Mouse (Mus musculus): ENCODE data around the gene Cpeb4. TPM values are rescaled to one million over a fixed set of nuclear protein-coding genes. Genes with fewer than 3 reads are reported as not detected.
"Not testable (repeated sequence)": the region's sequence is repeated elsewhere in the genome, so short reads cannot be mapped to it uniquely, and the experiment has no call there.

Cpeb4 gene
- polyA plus RNA-seq, 1 experiment: 53.5 TPM

DNA sequence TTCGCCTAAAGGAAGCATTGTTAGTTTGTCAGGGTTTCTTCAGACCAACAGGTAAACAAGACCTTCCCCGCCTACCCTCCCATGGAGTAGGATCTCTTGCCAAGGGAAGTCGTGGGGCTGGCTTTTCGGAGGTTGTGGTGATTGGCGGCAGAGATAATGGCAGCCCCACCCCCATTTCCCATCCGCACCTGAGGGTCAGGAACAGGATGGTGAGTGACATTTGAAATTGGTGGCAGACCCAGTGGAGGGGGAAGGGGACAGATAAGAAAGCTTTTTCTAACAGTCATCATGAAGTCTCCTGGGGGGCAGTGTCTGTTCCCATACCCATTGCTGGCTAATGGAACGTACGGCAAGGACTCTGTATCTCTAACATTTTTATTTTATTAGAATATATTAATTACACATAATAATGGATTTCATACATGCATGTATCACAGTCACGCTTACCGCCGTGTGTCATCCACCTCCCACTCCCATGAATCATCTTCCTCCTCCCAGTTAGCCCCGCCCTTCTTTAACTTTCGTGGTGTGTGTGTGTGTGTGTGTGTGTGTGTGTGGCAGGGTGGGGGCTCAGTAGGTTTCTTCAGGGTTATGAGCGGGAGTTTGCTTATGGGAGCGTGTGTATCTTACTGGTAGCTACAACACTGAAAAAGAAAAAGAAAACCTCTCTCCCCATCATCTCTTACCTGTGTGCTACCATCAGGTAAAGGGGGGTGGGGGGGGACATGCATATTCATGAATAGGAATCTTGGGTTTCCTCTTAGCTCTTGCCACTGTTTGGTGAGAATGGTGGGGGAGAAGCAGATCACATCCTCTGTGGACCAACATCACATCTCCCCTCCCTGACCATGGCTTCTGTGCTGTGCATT is 76.7 kb downstream of the Cpeb4 start:
- no peaks in the 10 kb centered on the region for H3K4me1 ChIP-seq (ENCODE audit: control insufficient read depth, insufficient read depth, low read length)
- TF ChIP-seq CTCF (IDR thresholded peaks at IDR 0.05; ENCODE audit: extremely low read depth, insufficient read depth, low read length) (no peak), POLR2A (IDR thresholded peaks at IDR 0.05; ENCODE audit: extremely low read depth, insufficient read depth, low read length) (no peak)
- H3K27ac ChIP-seq (ENCODE audit: insufficient read depth, low read length): no peak overlapping the region
- H3K4me3 ChIP-seq (ENCODE audit: insufficient read depth, low read length): peak overlapping the region; percentile 36

DNA sequence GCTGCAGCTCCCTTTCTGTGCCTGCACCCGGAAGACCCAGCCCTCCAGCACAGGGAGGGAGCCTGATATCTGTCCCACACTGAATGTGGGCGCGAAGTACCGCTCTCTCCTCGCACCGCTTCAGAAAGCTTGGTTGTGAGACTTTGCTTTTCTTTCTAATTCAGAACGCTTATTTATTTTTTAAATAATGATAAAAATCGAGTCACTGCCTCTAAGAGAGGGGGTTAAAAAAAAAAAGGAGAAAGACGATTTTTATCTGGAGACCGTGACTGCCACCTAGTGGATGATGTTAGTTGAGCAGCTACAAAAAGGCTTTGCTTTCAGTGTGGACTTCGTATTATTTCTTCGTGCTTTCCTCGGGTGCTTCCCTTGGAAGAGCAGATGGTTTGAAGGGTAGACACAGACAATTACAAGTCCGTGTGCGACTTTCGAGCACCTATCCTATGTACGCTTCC is 77.3 kb downstream of the Cpeb4 start:
- no peak overlapping the region for H3K27ac ChIP-seq (ENCODE audit: insufficient read depth, low read length)
- H3K4me3 ChIP-seq (ENCODE audit: insufficient read depth, low read length): peak overlapping the region; percentile 36
- no peaks in the 10 kb centered on the region for H3K4me1 ChIP-seq (ENCODE audit: control insufficient read depth, insufficient read depth, low read length)
- TF ChIP-seq CTCF (IDR thresholded peaks at IDR 0.05; ENCODE audit: extremely low read depth, insufficient read depth, low read length) (peak; percentile 52; the same call in 1 of the 2 replicates), POLR2A (IDR thresholded peaks at IDR 0.05; ENCODE audit: extremely low read depth, insufficient read depth, low read length) (no peak)

DNA sequence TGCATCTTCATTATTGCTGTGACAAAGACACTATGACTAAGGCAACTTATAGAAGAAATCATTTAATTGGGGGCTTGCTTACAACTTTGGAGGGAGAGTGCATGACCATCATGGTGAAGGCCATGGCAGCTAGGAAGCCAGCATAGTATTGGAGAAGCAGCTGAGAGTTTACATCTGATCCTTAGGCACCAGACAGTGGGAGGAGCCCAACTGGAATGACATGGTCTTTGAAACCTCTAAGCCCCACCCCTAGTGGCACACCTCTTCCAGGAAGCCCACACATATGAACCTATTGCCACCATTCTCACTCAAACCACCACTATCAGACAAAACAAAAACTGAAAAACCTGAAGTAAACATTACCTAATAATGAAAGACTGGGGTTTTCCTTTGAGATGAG is 88.1 kb downstream of the Cpeb4 start:
- H3K4me3 ChIP-seq (ENCODE audit: insufficient read depth, low read length): no peak overlapping the region
- TF ChIP-seq CTCF (IDR thresholded peaks at IDR 0.05; ENCODE audit: extremely low read depth, insufficient read depth, low read length): no peak
- TF ChIP-seq POLR2A (IDR thresholded peaks at IDR 0.05; ENCODE audit: extremely low read depth, insufficient read depth, low read length): no peak
- H3K27ac ChIP-seq (ENCODE audit: insufficient read depth, low read length): no peak overlapping the region
- H3K4me1 ChIP-seq (ENCODE audit: control insufficient read depth, insufficient read depth, low read length): no peaks in the 10 kb centered on the region

DNA sequence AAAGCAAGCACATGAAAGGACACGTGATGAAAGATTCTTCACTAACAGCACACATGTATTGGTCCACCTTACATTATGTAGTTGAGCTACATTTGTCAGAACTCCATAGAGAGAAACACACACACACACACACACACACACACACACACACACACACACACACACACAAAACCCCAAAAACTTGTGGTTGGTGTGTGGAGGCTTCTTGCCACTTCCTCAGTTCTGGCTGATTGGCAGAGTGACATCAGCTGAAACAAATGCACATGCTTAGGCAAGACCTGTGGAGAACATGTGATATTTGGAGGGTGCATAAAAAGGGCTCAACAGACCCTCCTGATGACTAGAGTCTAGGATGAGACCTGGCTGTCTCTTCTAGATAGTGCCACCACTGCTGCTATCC is 92.0 kb downstream of the Cpeb4 start:
- H3K4me1 ChIP-seq (ENCODE audit: control insufficient read depth, insufficient read depth, low read length): no peaks in the 10 kb centered on the region
- no peak overlapping the region for H3K4me3 ChIP-seq (ENCODE audit: insufficient read depth, low read length)
- no peak for TF ChIP-seq POLR2A (IDR thresholded peaks at IDR 0.05; ENCODE audit: extremely low read depth, insufficient read depth, low read length)
- TF ChIP-seq CTCF (IDR thresholded peaks at IDR 0.05; ENCODE audit: extremely low read depth, insufficient read depth, low read length): no peak
- H3K27ac ChIP-seq (ENCODE audit: insufficient read depth, low read length): no peak overlapping the region

DNA sequence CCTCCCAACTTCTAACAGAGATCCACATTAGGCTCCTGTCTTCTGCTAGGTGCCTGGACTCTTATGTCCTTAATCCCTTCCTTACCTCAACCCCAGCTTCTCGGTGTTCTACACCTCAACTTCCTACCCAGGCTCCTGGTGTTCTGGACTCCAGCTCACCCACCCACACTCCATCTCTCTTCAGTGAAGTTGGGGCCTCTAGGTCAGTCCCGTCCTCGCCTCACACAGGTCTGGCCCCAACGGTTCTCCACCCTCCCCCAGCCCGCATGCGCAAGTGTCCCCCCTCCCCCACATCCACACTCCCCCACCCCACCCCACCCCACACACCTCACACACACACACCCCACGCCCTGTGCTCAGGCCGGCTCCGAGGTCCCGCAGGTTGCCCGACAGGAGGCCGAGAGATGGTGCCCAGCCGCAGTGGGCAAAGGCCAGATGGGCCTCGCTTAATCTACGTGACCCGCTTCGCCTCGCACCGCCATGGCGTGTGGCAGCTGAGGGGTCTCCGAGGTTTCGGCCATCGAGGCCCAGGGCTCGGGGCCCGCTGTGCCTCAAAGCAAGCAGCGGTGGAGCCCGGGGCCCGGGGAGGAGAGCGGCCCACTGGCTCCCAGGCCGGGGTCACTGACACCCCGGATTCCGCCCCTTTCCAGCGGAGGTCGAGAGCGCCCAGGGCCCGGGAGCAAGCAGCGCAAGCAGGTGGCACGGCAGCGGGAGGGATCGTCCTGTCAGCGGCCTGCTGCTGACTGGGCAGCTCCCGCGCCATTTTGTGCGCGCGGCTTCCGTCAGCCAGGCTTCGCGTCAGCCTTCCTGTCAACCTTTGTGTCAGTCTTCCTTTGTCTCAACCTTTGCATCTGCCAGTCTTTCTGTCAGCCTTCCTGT is 93.5 kb downstream of the Cpeb4 start, which contains the start of gene 4930524B15Rik:
4930524B15Rik (plus strand) TSS at position 337 of the 879 bp plus-strand sequence.
- Histone ChIP-seq H3K4me3 (ENCODE audit: insufficient read depth, low read length) (peak within 1 kb of the TSS; percentile 13; the same call in 1 of the 2 replicates), H3K27ac (ENCODE audit: insufficient read depth, low read length) (no peak within 1 kb of the TSS), H3K4me1 (ENCODE audit: control insufficient read depth, insufficient read depth, low read length) (no peaks in the 10 kb centered on the region)
- TF ChIP-seq CTCF (IDR thresholded peaks at IDR 0.05; ENCODE audit: extremely low read depth, insufficient read depth, low read length): no peak
- TF ChIP-seq POLR2A (IDR thresholded peaks at IDR 0.05; ENCODE audit: extremely low read depth, insufficient read depth, low read length): no peak

DNA sequence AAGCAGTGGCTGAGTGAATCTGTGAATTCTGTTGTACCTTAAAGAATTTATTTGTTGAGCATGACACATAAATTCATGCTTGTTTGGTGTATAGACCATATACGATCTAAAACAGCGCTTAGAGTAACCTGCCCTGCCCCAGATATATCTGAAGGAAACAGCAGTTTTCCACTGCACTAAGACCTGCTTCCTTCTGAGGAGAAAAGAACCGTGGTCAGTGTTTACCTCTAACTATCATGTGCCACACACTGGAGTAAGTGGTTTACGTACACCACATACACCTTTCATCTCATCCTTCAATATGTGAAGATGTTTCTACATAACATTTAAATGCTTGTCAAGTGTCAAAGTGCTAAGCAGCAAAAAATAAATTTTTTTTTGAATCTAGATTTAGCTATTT is 102.1 kb downstream of the Cpeb4 start:
- H3K4me1 ChIP-seq (ENCODE audit: control insufficient read depth, insufficient read depth, low read length): no peaks in the 10 kb centered on the region
- no peak overlapping the region for H3K4me3 ChIP-seq (ENCODE audit: insufficient read depth, low read length)
- no peak overlapping the region for H3K27ac ChIP-seq (ENCODE audit: insufficient read depth, low read length)
- no peak for TF ChIP-seq CTCF (IDR thresholded peaks at IDR 0.05; ENCODE audit: extremely low read depth, insufficient read depth, low read length)
- no peak for TF ChIP-seq POLR2A (IDR thresholded peaks at IDR 0.05; ENCODE audit: extremely low read depth, insufficient read depth, low read length)

DNA sequence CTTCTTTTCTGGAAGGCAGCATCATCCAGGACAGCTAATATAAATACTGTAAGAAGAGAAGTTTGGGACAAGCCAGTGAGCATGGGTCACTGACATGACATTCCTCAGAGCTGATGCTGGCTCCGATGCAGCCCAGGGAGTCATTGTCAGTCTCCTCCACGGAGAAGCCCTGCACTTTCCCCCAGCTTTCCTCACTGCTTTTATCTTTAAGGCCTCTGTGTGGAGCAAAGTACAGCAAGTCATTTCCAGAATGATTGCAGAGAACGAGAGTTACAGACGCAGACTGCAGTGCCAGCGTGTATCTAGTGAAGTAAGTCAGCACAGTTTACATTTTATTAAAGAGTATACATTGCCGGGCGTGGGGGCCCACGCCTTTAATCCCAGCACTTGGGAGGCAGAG is 102.8 kb downstream of the Cpeb4 start:
- Histone ChIP-seq H3K27ac (ENCODE audit: insufficient read depth, low read length) (no peak overlapping the region), H3K4me3 (ENCODE audit: insufficient read depth, low read length) (no peak overlapping the region)
- TF ChIP-seq CTCF (IDR thresholded peaks at IDR 0.05; ENCODE audit: extremely low read depth, insufficient read depth, low read length) (no peak), POLR2A (IDR thresholded peaks at IDR 0.05; ENCODE audit: extremely low read depth, insufficient read depth, low read length) (no peak)

DNA sequence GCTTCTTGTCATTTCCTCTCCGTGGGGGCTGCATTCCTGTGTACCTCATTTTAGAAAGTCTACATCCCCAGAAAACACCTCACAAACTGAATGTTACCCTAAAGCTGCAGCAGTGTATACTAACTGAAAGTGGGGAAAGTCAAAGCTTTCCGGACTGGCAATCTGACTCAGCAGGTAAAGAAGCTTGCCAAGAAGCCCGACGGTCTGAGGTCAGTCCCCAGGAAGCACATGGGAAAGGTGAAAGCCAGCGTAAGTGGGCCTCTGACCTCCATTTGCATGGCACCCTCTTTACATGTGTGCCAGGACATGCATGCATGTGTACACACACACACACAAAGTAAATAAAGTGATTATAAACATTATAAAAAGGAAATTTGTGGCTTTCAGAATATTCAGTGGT is 103.7 kb downstream of the Cpeb4 start:
- H3K4me3 ChIP-seq (ENCODE audit: insufficient read depth, low read length): no peak overlapping the region
- no peaks in the 10 kb centered on the region for H3K4me1 ChIP-seq (ENCODE audit: control insufficient read depth, insufficient read depth, low read length)
- H3K27ac ChIP-seq (ENCODE audit: insufficient read depth, low read length): no peak overlapping the region
- no peak for TF ChIP-seq CTCF (IDR thresholded peaks at IDR 0.05; ENCODE audit: extremely low read depth, insufficient read depth, low read length)
- TF ChIP-seq POLR2A (IDR thresholded peaks at IDR 0.05; ENCODE audit: extremely low read depth, insufficient read depth, low read length): no peak

More for the DNA sequence above, 102.8 kb downstream of the Cpeb4 start:
- H3K4me1 ChIP-seq (ENCODE audit: control insufficient read depth, insufficient read depth, low read length): no peaks in the 10 kb centered on the region

DNA sequence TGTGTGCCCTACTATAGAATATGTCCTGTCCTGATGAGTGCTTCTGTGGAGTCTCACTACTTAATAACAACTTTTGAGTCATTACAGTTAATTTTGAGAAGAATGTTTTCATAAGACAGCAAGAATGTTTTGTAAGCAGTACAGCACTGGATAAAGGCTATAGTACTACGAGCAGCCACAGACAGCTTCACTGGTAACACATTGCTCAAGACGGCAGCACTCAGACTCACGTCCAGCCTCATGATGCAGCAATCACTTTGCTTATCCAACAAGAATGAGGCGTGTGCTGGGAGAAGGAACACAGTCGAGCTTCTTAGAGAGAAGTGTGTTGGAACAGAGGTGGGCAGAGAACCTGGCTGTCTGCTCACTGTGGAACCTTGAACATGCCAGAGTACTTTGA is 104.1 kb downstream of the Cpeb4 start:
- no peak overlapping the region for H3K27ac ChIP-seq (ENCODE audit: insufficient read depth, low read length)
- no peaks in the 10 kb centered on the region for H3K4me1 ChIP-seq (ENCODE audit: control insufficient read depth, insufficient read depth, low read length)
- no peak overlapping the region for H3K4me3 ChIP-seq (ENCODE audit: insufficient read depth, low read length)
- no peak for TF ChIP-seq CTCF (IDR thresholded peaks at IDR 0.05; ENCODE audit: extremely low read depth, insufficient read depth, low read length)
- no peak for TF ChIP-seq POLR2A (IDR thresholded peaks at IDR 0.05; ENCODE audit: extremely low read depth, insufficient read depth, low read length)

DNA sequence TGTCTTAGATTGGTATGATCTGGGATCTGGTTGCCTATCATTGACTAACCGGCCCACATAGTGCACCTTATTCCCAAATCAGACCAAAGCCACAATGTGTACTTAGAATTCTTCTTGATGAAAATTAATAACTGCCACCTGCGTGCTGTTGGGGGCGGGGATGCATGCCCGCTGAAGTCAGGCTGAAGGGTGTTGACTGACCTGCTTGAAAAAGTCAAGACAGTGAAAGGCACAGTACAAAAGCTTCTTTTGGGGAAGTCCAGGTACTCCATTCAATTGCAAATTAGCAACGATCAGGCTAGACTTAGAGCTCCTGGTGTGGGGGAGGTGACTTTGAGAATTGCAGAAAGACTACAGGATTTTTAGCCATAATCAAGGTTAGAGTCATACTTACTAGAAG is 108.1 kb downstream of the Cpeb4 start:
- H3K4me1 ChIP-seq (ENCODE audit: control insufficient read depth, insufficient read depth, low read length); H3K4me3 ChIP-seq (ENCODE audit: insufficient read depth, low read length); H3K27ac ChIP-seq (ENCODE audit: insufficient read depth, low read length): not testable (repeated sequence)
